27 mouse cellular contexts compared by ENCODE assay signal in genomic region chr12:31885844-31886606, GRCm38 (mm10).
A peak's percentile ranks its signal among the peaks of the same experiment; 100 is the strongest.
DNase-seq lines count a peak whose midpoint lies in the region; ATAC-seq and TF ChIP-seq lines count a peak whose summit lies in the region.
"Had no signal": no experiment of that assay in that cellular context is flagged by ENCODE, and none has a peak within 500 bp of the region (broad histone marks: within the 10 kb centered on the region; RNA-seq: fewer than 3 reads in every experiment).

No protein-coding gene starts in this region.

- no peak overlapping the region for H3K9ac ChIP-seq in intestine, embryonic 14.5 days (ENCODE audit: low read length)
- no peak overlapping the region for H3K9ac ChIP-seq in intestine, embryonic 16.5 days (ENCODE audit: low read depth, low read length)
- H3K9ac ChIP-seq: limb, embryonic 13.5 days; liver, embryonic 14.5 days; lung, embryonic 15.5 days; midbrain, embryonic 12.5 days; neural tube, embryonic 13.5 days had no signal

- H3K27me3 ChIP-seq in intestine, embryonic 14.5 days (replicated peaks; ENCODE audit: control insufficient read depth, insufficient read depth, low read length): no peaks in the 10 kb centered on the region
- no peaks in the 10 kb centered on the region for H3K27me3 ChIP-seq in intestine, embryonic 16.5 days (replicated peaks; ENCODE audit: control insufficient read depth, insufficient read depth, low read length)
- H3K27me3 ChIP-seq: limb, embryonic 13.5 days; lung, embryonic 15.5 days; midbrain, embryonic 12.5 days; neural tube, embryonic 13.5 days; Patski had no signal

- peaks cover 7% of the 10 kb centered on the region for H3K36me3 ChIP-seq in intestine, embryonic 14.5 days (ENCODE audit: control insufficient read depth, insufficient read depth, low read length)
- no peaks in the 10 kb centered on the region for H3K36me3 ChIP-seq in intestine, embryonic 16.5 days (ENCODE audit: control insufficient read depth, insufficient read depth, low read length)

- 94% methylated on average over 11 of the region's 11 CpGs for WGBS in intestine, embryonic 14.5 days
- 94% methylated on average over 11 of the region's 11 CpGs for WGBS in intestine, embryonic 16.5 days

- H3K27ac ChIP-seq in intestine, embryonic 14.5 days (ENCODE audit: low read depth): no peak overlapping the region
- H3K27ac ChIP-seq in intestine, embryonic 16.5 days (ENCODE audit: low read length): no peak overlapping the region
- peak overlapping the region; percentile 70; the same call in 1 of the 2 replicates for H3K27ac ChIP-seq in cortical plate, adult 2 months (ENCODE audit: insufficient read depth, low read length)
- H3K27ac ChIP-seq: forebrain, embryonic 10.5 days; heart, embryonic 10.5 days; hindbrain, embryonic 10.5 days; limb, embryonic 13.5 days; liver, embryonic 14.5 days; lung, embryonic 15.5 days; midbrain, embryonic 12.5 days; neural tube, embryonic 13.5 days had no signal

- no peak overlapping the region for H3K4me3 ChIP-seq in intestine, embryonic 14.5 days (ENCODE audit: low read depth, low read length)
- no peak overlapping the region for H3K4me3 ChIP-seq in intestine, embryonic 16.5 days (ENCODE audit: low read length)
- H3K4me3 ChIP-seq in cortical plate, adult 2 months (ENCODE audit: insufficient read depth, low read length): no peak overlapping the region
- H3K4me3 ChIP-seq: forebrain, embryonic 10.5 days; heart, embryonic 10.5 days; hindbrain, embryonic 10.5 days; limb, embryonic 13.5 days; lung, embryonic 15.5 days; midbrain, embryonic 12.5 days; neural tube, embryonic 13.5 days had no signal

- no peaks in the 10 kb centered on the region for H3K9me3 ChIP-seq in intestine, embryonic 14.5 days (ENCODE audit: control insufficient read depth, low read length)
- no peaks in the 10 kb centered on the region for H3K9me3 ChIP-seq in intestine, embryonic 16.5 days (ENCODE audit: control insufficient read depth, low read length)
- H3K9me3 ChIP-seq: forebrain, embryonic 10.5 days; heart, embryonic 10.5 days; hindbrain, embryonic 10.5 days; limb, embryonic 13.5 days; lung, embryonic 15.5 days; midbrain, embryonic 12.5 days; neural tube, embryonic 13.5 days had no signal

- no peaks in the 10 kb centered on the region for H3K4me1 ChIP-seq in intestine, embryonic 14.5 days (replicated peaks; ENCODE audit: control insufficient read depth, insufficient read depth, low read length)
- peaks cover 4% of the 10 kb centered on the region; the same call in 1 of the 2 replicates for H3K4me1 ChIP-seq in intestine, embryonic 16.5 days (ENCODE audit: control insufficient read depth, insufficient read depth, low read length)
- peaks cover 10% of the 10 kb centered on the region for H3K4me1 ChIP-seq in cortical plate, adult 2 months (ENCODE audit: control insufficient read depth, insufficient read depth, low read length)
- H3K4me1 ChIP-seq: heart, embryonic 10.5 days; limb, embryonic 13.5 days; lung, embryonic 15.5 days; midbrain, embryonic 12.5 days had no signal

- peak; percentile 12 for DNase-seq in intestine, embryonic 14.5 days (ENCODE audit: low spot score)
- peak; percentile 75 for DNase-seq in gonadal fat pad, adult 2 months (ENCODE audit: low read depth)
- DNase-seq in right cerebral cortex, postnatal 10 days (ENCODE audit: low spot score in 2 of 2): peak; percentile 68 to 75
- DNase-seq in thymus, adult 18-20 months: no peak
- no peak for DNase-seq in urinary bladder, postnatal 4 days (ENCODE audit: low spot score in 2 of 2)
- DNase-seq: adrenal gland, postnatal 10 days; cerebellum, adult 11 months; cerebellum, postnatal 14 days; embryo, embryonic 11 days; gastrocnemius, postnatal 36 days; kidney, adult 8-10 months; kidney, postnatal 25 days; layer of hippocampus, postnatal 36 days; thymus, postnatal 36 days had no signal

- no peak overlapping the region for H3K4me2 ChIP-seq in intestine, embryonic 14.5 days (ENCODE audit: low read length)
- no peak overlapping the region for H3K4me2 ChIP-seq in intestine, embryonic 16.5 days (ENCODE audit: low read depth, low read length)
- H3K4me2 ChIP-seq: limb, embryonic 13.5 days; lung, embryonic 15.5 days; midbrain, embryonic 12.5 days; neural tube, embryonic 13.5 days had no signal

- no peak for ATAC-seq in intestine, embryonic 14.5 days (replicated peaks; ENCODE audit: low FRiP score, low TSS enrichment, low read depth)
- ATAC-seq in intestine, embryonic 16.5 days: no peak
- no peak for ATAC-seq in erythroblast, adult 5-6 weeks (replicated peaks; ENCODE audit: low FRiP score, poor library complexity, severe bottlenecking)
- ATAC-seq: CD4-positive, CD25-positive, alpha-beta regulatory T cell, adult 4 months; Patski had no signal

- no peak for TF ChIP-seq POLR2A in cortical plate, adult 2 months (IDR thresholded peaks at IDR 0.05; ENCODE audit: extremely low read depth, insufficient read depth, low read length)

- TF ChIP-seq CTCF in cortical plate, adult 2 months (IDR thresholded peaks at IDR 0.05; ENCODE audit: extremely low read depth, insufficient read depth, low read length): no peak

Comparison
In these comparisons a context has a peak if more than half of its experiments do, and no peak if none do; other contexts are left out.
1. DNase-seq: peak in intestine, embryonic 14.5 days (single experiment), gonadal fat pad, adult 2 months (single experiment) and right cerebral cortex, postnatal 10 days (2 of 2); none in thymus, adult 18-20 months (0 of 2) and urinary bladder, postnatal 4 days (0 of 2).